Mouse (Mus musculus): ENCODE measurements around the gene Fam228b.
"Not testable (repeated sequence)": the region's sequence is repeated elsewhere in the genome, so short reads cannot be mapped to it uniquely, and the experiment has no call there.

The Fam228b gene

DNA sequence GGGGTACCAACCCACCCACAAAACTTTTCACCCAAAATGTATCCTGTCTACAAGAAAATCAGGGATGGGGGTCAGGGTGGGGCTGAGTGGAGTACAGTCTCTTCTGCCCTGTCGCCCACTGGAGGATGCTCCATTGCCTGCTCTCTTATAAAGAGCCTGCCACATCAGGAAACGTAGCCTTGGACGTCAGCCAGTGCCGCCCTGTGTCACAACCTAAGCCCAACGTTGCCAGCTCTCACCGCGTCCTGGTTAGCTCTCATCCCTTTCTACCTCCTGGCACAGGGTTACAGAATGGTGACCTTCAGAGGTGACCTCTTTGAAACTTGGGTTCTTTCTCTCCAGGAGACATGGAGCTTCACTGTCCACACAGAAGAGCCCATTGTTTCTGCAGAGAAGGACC, 28.2 kb downstream of the Fam228b start:
- peak in 1 of 2 experiments; percentile 25 for DNase-seq

- no peak for DNase-seq
Measured at GRCm38 (mm10) chr12:4738031-4738576, 31.0 kb downstream of the Fam228b start, which contains the start of gene Fam228a. Gene Fam228a, minus strand, starts transcription at chr12:4738430.

DNA sequence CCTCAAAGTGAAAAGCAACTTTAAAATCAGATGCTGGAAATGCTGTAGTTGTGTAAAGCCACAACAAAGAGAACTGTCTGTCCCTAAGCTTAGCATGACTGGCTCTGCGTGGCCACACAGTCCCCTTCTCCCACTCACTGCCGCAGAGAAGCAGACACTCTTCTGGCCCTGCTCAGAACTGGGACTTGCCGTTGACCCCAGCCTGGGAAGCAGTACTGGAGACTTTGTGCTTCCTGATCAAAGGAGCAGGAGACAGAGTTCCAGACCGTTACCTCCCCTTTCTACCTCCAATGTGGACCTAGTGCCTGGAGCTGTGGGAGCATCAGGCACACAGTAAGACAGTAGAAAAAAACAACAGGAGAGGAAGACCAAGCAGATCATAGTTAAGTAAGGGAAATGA, 36.7 kb downstream of the Fam228b start:
- DNase-seq: no peak

DNA sequence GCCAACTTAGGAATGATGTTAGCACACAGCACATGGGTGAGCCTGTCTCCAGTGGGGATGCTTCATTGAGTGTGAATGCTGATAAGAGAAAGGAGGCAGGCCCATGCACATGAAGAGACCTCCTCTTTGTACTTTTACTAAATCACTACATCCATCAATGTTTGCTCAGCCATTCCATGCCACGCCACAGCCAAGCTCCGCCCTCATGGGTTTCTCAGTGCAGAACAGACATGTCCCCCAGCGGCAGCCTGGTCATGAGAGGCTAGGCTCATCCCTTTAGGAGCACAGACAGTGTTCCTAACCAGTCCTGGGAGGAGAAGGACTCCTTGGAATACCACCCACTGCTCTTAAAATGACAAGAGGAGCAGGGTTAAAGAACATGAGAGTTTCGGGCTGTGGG, 37.4 kb downstream of the Fam228b start:
- no peak for DNase-seq

DNA sequence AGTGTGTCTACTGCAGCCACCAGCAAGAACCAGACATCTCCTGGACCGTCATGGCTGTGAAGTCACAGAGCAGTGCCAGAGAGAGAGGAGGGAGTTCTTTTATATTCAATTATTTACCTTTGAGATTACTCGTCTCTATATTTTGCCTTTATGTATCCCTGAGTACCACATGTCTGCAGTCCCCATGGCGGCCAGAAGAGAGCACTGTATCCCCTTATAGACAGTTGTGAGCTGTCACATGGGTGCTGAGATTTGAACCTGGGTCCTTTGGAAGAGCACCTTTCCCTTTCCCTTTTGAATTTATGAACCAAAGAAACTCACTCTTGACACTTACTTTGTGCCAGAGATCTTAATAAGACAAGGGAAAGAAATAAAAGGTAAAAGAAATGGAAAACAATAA, 39.9 kb downstream of the Fam228b start:
- DNase-seq: no peak

- no peak for DNase-seq
Measured at GRCm38 (mm10) chr12:4719762-4720754, 49.0 kb downstream of the Fam228b start.

- DNase-seq: no peak
Measured at GRCm38 (mm10) chr12:4719066-4719761, 49.9 kb downstream of the Fam228b start.

DNA sequence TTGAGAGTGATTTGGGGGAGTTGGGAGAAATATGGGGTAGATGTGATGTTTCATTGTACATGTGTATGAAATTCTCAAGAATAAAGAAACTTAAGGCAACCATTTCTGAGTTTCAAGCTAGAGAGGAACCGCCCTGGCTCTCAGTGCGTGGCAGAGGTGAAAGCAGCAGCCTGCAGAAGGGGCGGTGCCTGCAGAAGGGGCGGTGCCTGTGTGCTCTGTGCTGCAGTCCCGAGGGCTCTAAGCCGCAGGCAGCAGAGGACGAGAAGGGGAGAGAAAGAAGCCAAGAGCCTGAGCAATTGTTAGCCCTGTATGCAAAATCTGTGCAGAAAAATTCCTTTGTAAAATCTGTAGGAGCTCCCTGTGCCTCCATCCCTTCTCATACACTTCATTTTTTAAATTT, 51.6 kb downstream of the Fam228b start:
- no peak for DNase-seq

DNA sequence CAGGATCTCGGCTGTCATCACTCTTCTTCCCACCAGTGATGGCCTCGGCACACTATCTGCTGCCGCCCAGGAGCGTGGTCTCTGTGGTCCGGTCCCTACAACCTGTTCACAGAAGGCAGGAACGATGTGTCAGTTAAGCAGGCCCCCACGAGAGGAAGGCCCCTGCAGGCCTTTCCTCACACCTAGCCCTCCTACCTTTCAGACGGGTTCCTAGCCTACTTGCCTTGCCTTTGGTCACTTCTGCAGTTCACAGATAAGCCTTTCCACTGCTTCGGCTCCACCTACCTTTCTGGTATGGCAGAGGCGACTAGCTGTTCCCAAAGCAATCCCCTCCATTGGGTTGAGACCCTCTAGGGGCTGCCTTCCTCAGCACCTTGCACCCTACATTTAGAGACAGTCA, 53.5 kb downstream of the Fam228b start:
- no peak for DNase-seq

- DNase-seq: no peak
Measured at GRCm38 (mm10) chr12:4713361-4713760, 55.7 kb downstream of the Fam228b start.

GRCm38 (mm10) chr12:4709926-4710325, 59.1 kb downstream of the Fam228b start:
- no peak for DNase-seq

DNA sequence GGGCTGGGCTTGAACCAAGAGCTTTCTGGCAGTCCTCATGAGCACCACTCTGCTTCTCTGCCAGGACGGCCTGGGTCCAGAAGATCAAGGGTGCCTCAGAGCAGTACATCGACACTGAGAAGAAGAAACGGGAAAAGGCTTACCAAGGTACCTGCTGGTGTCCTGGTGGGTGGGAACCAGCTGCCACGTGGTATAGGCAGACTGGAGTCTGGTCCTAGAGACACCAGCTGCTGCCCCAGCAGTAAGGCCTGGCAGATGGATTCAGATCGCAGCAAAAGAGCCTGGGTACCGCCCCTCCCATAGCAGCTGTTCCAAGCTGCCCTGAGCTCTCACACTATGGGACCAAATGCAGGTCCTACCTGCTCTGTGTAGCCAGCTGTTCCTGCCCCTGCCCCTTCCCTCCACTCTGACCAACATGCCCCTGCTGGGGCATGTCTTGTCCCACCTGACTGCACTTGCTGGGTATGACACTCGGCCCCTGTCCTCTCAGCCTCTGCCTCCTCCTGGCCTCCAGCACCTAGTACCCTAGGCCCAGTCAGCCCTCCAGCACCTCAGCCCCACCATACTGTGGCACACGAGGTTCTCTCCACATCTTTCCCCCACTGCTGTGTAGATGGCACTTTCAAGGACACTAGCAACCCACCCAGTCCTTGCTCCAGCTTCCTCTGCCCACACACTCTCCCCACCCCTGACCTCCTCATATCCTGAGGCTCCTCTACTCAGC, 60.0 kb downstream of the Fam228b start:
- peak; percentile 79 to 89 for DNase-seq

DNA sequence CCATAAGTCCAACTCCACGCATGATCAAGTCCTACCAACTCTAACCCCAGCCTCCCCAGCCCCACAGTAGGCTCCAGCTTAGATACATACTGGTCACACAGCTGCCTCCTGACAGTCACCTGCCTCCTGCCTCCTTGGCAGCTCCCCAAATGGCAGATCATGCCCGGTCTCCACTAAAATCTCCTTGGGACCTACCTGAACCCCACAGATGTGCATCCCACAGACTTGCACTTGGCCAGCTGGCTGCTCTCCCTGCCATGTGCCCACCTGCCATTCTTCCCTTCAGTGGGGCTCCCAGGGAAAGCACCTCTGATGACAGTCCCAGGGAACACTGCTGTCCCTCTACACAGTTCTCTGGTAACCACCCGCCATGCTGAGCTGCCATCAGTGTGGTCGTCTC, 60.8 kb downstream of the Fam228b start:
- peak; percentile 51 to 57 for DNase-seq

DNA sequence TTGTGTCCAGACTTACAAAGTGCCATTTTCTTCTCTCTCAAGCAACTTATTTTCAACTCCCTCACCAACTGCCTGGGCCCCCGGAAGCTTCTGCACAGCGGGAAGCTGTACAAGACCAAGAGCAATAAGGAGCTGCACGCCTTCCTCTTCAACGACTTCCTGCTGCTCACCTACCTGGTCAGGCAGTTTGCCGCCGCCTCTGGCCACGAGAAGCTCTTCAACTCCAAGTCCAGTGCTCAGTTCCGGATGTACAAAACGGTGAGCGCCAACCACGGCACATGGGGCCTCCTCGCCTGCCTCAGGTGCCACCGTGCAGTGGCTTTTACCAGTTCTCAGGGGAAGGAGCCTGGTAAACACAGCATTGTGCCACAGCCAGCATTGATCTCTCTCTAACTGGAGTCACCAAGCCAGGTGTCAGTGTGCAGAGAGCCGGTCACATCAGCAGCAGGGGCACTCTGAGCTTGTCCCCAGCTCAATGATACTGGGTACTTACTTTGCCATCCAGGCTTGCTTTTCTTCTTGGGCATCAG, 61.5 kb downstream of the Fam228b start:
- no peak for DNase-seq

- DNase-seq: peak in 1 of 2 experiments; percentile 32
Measured at GRCm38 (mm10) chr12:4706901-4707300, 62.2 kb downstream of the Fam228b start.

DNA sequence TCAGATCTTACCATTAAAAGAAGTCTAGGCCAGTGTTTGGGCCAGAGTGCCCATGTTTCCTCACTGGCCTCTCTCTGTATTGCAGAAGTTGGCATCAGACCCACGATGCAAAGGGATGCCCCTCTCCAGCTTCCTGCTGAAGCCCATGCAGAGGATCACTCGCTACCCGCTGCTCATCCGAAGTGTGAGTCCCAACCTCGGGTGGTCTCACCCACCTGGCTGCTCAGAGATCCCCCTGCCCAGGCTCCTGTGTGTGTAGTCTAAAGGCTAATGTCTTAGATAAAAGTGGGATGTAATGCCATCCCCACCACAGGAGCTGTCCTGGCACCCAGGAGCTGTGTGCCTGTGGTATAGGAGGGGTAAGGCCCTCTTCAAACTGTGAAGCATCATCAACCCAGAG, 62.9 kb downstream of the Fam228b start:
- no peak for DNase-seq

DNA sequence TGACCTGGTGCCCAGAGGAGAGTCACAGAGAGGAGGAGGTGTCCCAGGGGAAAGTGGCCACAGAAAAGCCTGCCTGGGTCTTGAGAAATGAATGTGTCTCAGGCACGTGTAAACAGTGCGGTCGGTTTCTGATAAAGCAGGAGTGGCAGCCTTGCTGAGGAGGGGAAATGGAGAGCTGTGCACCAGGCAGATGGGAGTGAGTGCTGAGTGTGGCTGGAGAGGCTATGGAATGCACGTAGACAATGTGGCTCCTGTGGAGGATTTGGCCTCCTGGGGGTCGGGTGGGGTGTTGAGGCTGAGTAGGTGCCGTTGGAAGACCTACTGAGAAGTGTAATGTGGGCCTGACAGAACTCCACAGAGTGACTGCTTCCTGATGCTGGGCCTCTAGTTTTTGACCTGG, 63.4 kb downstream of the Fam228b start:
- not testable (repeated sequence) for DNase-seq

DNA sequence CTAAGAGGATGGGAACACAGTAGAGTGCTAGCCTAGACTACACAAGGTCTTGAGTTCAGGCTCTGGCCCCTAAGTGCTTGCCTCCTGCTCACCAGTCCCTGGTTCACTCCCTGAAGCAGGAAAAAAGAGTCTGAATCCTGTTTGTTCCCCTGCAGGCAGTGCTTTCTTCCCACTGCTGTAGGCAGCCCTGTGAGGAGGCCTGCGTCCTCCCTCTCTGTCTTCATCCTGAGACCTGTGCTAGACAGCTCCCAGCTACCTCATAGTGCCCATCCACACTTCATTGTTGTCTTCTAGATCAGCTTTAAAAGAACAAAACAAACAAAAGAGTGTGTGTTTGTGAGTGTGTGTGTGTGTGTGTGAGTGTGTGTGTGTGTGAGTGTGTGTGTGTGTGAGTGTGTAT, 74.5 kb downstream of the Fam228b start:
- no peak for DNase-seq

DNA sequence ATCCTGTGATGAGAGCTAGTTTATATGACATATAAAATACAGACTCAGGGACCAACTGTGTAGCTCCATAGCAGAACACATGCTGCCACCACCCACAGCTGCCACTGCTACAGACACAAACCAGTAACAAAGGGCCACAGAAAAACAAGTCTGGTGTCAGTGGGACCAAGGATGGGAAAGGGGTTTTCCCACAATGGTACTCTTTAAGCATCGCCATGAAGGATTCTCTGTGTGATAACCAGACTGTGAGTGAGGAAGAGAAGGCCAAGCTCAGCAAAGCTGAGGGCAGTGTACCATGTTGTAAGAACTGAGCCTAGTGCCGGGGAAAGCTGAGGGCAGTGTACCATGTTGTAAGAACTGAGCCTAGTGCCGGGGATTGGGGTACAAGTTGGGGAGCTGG, 77.9 kb downstream of the Fam228b start:
- DNase-seq: no peak

Data from cerebellum, postnatal 10 days (tissue).